ENCODE assay signal across 21 mouse cellular contexts in genomic region chr12:100839926-100840325, GRCm38 (mm10).
DNase-seq lines count a peak whose midpoint lies in the region; ATAC-seq lines count a peak whose summit lies in the region.
"Had no signal": no experiment of that assay in that cellular context is flagged by ENCODE, and none has a peak within 500 bp of the region (broad histone marks: within the 10 kb centered on the region; RNA-seq: fewer than 3 reads in every experiment).

No protein-coding gene starts in this region.

- WGBS in hindbrain, embryonic 13.5 days, result 69% methylated on average over 6 of the region's 6 CpGs

- no peak overlapping the region for H3K27ac ChIP-seq in hindbrain, embryonic 13.5 days
- H3K27ac ChIP-seq: embryonic facial prominence, embryonic 15.5 days; forebrain, embryonic 10.5 days; heart, embryonic 13.5 days; hindbrain, embryonic 10.5 days; liver, embryonic 13.5 days; lung, embryonic 15.5 days had no signal

- DNase-seq in gastrocnemius, adult 18-20 months (ENCODE audit: low spot score), result peak; percentile 80
- no peak for DNase-seq in gastrocnemius, postnatal 4 days (ENCODE audit: low spot score in 2 of 2)
- DNase-seq in left cerebral cortex, postnatal 4 days, result peak; percentile 48
- no peak for DNase-seq in left cerebral cortex, adult 8-10 months (ENCODE audit: low spot score in 2 of 2)
- peak; percentile 32 for DNase-seq in adrenal gland, postnatal 25 days
- peak; percentile 46 to 55 for DNase-seq in gastrocnemius, postnatal 36 days
- DNase-seq in thymus, postnatal 36 days, result no peak
- DNase-seq: cerebellum, adult 9-11 months; embryo, embryonic 11 days; kidney, adult 9 months; kidney, postnatal 4 days; liver, embryonic 13.5 days; retina, postnatal 1 day; right cerebral cortex, postnatal 4 days had no signal

- H3K27me3 ChIP-seq in hindbrain, embryonic 13.5 days, result no peaks in the 10 kb centered on the region
- H3K27me3 ChIP-seq: embryonic facial prominence, embryonic 15.5 days; heart, embryonic 13.5 days; liver, embryonic 13.5 days; lung, embryonic 15.5 days had no signal

- H3K4me2 ChIP-seq in hindbrain, embryonic 13.5 days, result no peak overlapping the region
- H3K4me2 ChIP-seq: embryonic facial prominence, embryonic 15.5 days; heart, embryonic 13.5 days; liver, embryonic 13.5 days; lung, embryonic 15.5 days had no signal

- no peak overlapping the region for H3K9ac ChIP-seq in hindbrain, embryonic 13.5 days
- H3K9ac ChIP-seq: embryonic facial prominence, embryonic 15.5 days; heart, embryonic 13.5 days; liver, embryonic 13.5 days; lung, embryonic 15.5 days had no signal

- H3K36me3 ChIP-seq in hindbrain, embryonic 13.5 days, result no peaks in the 10 kb centered on the region
- H3K36me3 ChIP-seq: embryonic facial prominence, embryonic 15.5 days; forebrain, embryonic 10.5 days; heart, embryonic 13.5 days; hindbrain, embryonic 10.5 days; liver, embryonic 13.5 days; lung, embryonic 15.5 days had no signal

- H3K4me1 ChIP-seq in hindbrain, embryonic 13.5 days (replicated peaks), result peaks cover 14% of the 10 kb centered on the region
- H3K4me1 ChIP-seq: embryonic facial prominence, embryonic 15.5 days; forebrain, embryonic 10.5 days; liver, embryonic 13.5 days; lung, embryonic 15.5 days had no signal

- no peak overlapping the region for H3K4me3 ChIP-seq in hindbrain, embryonic 13.5 days
- H3K4me3 ChIP-seq: embryonic facial prominence, embryonic 15.5 days; forebrain, embryonic 10.5 days; heart, embryonic 13.5 days; hindbrain, embryonic 10.5 days; liver, embryonic 13.5 days; lung, embryonic 15.5 days had no signal

- ATAC-seq in hindbrain, embryonic 13.5 days (ENCODE audit: low FRiP score), result no peak
- ATAC-seq: midbrain, embryonic 16.5 days had no signal

- H3K9me3 ChIP-seq in hindbrain, embryonic 13.5 days, result no peaks in the 10 kb centered on the region
- H3K9me3 ChIP-seq: embryonic facial prominence, embryonic 15.5 days; forebrain, embryonic 10.5 days; heart, embryonic 13.5 days; hindbrain, embryonic 10.5 days; liver, embryonic 13.5 days; lung, embryonic 15.5 days had no signal

- intact Hi-C loops in left cerebral cortex, postnatal 4 days (cut with DNase I), result loop anchor here (2.0 to 10.0 kb wide), 3 partner anchors 118 to 675 kb away; no protein-coding TSS in a partner anchor
- intact Hi-C loops in gastrocnemius, postnatal 36 days (cut with DNase I), result loop anchor here (2.0 to 5.0 kb wide), 5 partner anchors 48 to 261 kb away; partner anchors contain the start of gene Dglucy

Comparison
In these comparisons a context has a peak if more than half of its experiments do, and no peak if none do; other contexts are left out.
1. DNase-seq: peak in gastrocnemius, adult 18-20 months (single experiment), left cerebral cortex, postnatal 4 days (single experiment), adrenal gland, postnatal 25 days (single experiment) and gastrocnemius, postnatal 36 days (2 of 2); none in gastrocnemius, postnatal 4 days (0 of 2), left cerebral cortex, adult 8-10 months (0 of 2) and thymus, postnatal 36 days (0 of 2).